ENCODE assay signal across 12 mouse cellular contexts in the genomic region with DNA sequence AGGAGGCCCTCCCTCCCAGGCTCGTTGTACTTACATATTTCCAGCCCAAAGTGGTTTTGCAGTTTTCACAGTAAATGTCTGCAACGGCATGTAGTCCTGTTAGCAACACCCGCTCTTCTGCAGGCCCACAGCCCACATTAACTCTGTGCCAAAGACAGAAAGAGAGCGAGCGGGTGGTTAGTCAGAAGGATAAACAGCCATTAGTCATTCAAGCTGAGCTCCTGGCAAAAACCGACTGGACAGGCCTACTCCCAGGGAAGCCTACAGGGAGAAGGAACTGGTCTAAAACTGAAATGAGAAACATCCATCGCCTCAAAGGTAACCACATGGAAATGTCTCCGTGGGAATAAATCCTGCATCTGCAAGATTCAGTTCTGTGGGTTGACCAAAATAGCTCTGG. TPM values are rescaled to one million over a fixed set of nuclear protein-coding genes. Genes with fewer than 3 reads are reported as not detected.
A peak's percentile ranks its signal among the peaks of the same experiment; 100 is the strongest.
DNase-seq lines count a peak whose midpoint lies in the region; ATAC-seq lines count a peak whose summit lies in the region.
"Had no signal": no experiment of that assay in that cellular context is flagged by ENCODE, and none has a peak within 500 bp of the region (broad histone marks: within the 10 kb centered on the region; RNA-seq: fewer than 3 reads in every experiment).

No protein-coding gene starts in this region.

- no peak overlapping the region for H3K4me3 ChIP-seq in forebrain, embryonic 15.5 days
- no peak overlapping the region for H3K4me3 ChIP-seq in neural tube, embryonic 15.5 days (replicated peaks)
- H3K4me3 ChIP-seq: kidney, embryonic 15.5 days had no signal

- no peak for ATAC-seq in forebrain, embryonic 15.5 days (replicated peaks)
- no peak for ATAC-seq in neural tube, embryonic 15.5 days (ENCODE audit: low FRiP score)

- H3K9me3 ChIP-seq in forebrain, embryonic 15.5 days: no peaks in the 10 kb centered on the region
- no peaks in the 10 kb centered on the region for H3K9me3 ChIP-seq in neural tube, embryonic 15.5 days (replicated peaks)
- H3K9me3 ChIP-seq: kidney, embryonic 15.5 days had no signal

- 71% methylated on average over 8 of the region's 8 CpGs for WGBS in forebrain, embryonic 15.5 days
- WGBS in neural tube, embryonic 15.5 days: 72% methylated on average over 8 of the region's 8 CpGs

- H3K27ac ChIP-seq in forebrain, embryonic 15.5 days (replicated peaks): no peak overlapping the region
- no peak overlapping the region for H3K27ac ChIP-seq in neural tube, embryonic 15.5 days (replicated peaks)
- H3K27ac ChIP-seq: kidney, embryonic 15.5 days had no signal

- DNase-seq in left cerebral cortex, adult 11 months (ENCODE audit: low spot score): peak; percentile 58
- no peak for DNase-seq in left cerebral cortex, postnatal 4 days
- peak; percentile 92 for DNase-seq in brain, adult 2 months (ENCODE audit: low read depth, low spot score)
- peak; percentile 70 to 83 for DNase-seq in frontal cortex, postnatal 36 days (ENCODE audit: low spot score in 2 of 2)
- peak; percentile 74 to 83 for DNase-seq in right cerebral cortex, postnatal 10 days (ENCODE audit: low spot score in 2 of 2)
- DNase-seq: adrenal gland, postnatal 25 days; cerebellum, adult 8-10 months; heart, postnatal 4 days; thymus, adult 18-20 months had no signal

- no peaks in the 10 kb centered on the region for H3K27me3 ChIP-seq in forebrain, embryonic 15.5 days
- H3K27me3 ChIP-seq in neural tube, embryonic 15.5 days (replicated peaks): no peaks in the 10 kb centered on the region
- H3K27me3 ChIP-seq: kidney, embryonic 15.5 days had no signal

- no peak overlapping the region for H3K9ac ChIP-seq in forebrain, embryonic 15.5 days (replicated peaks)
- H3K9ac ChIP-seq in neural tube, embryonic 15.5 days (replicated peaks): no peak overlapping the region
- H3K9ac ChIP-seq: kidney, embryonic 15.5 days had no signal

- no peaks in the 10 kb centered on the region; the same call in 1 of the 2 replicates for H3K36me3 ChIP-seq in forebrain, embryonic 15.5 days
- H3K36me3 ChIP-seq in neural tube, embryonic 15.5 days: no peaks in the 10 kb centered on the region

- intact Hi-C loops in left cerebral cortex, postnatal 4 days (cut with DNase I): no loop called here

- H3K4me1 ChIP-seq in forebrain, embryonic 15.5 days: peaks cover 14% of the 10 kb centered on the region
- peaks cover 12% of the 10 kb centered on the region for H3K4me1 ChIP-seq in neural tube, embryonic 15.5 days

- no peak overlapping the region for H3K4me2 ChIP-seq in forebrain, embryonic 15.5 days (replicated peaks)
- H3K4me2 ChIP-seq in neural tube, embryonic 15.5 days: no peak overlapping the region
- H3K4me2 ChIP-seq: kidney, embryonic 15.5 days had no signal

RNA-seq across cellular contexts. Expression of a gene that starts 49.0 kb away (rescaled TPM):
- total RNA-seq in left cerebral cortex, postnatal 4 days (2021): 1 to 10 TPM; 6.0 to 6.4 TPM
- 8.1 and 8.3 TPM in 2 replicates for polyA plus RNA-seq in forebrain, embryonic 15.5 days (2015; fragmentation: Nextera tagmentation; extraction: Ambion mirVana)
- polyA plus RNA-seq in neural tube, embryonic 15.5 days (2015; fragmentation: Nextera tagmentation; extraction: Ambion mirVana): 3.4 and 4.1 TPM in 2 replicates
